Mouse (Mus musculus) c-Kit-positive CD71-positive TER-119-negative erythroid progenitor cells, embryonic 14.5 days (primary cell): Measurements from ENCODE around the gene Slc12a4.

Experiments used
- DNase-seq: peaks from one replicate; pipeline ENCODE4 v3.0.0-alpha.2; 2013; ENCODE audit warnings: low read depth

Slc12a4 gene

DNA sequence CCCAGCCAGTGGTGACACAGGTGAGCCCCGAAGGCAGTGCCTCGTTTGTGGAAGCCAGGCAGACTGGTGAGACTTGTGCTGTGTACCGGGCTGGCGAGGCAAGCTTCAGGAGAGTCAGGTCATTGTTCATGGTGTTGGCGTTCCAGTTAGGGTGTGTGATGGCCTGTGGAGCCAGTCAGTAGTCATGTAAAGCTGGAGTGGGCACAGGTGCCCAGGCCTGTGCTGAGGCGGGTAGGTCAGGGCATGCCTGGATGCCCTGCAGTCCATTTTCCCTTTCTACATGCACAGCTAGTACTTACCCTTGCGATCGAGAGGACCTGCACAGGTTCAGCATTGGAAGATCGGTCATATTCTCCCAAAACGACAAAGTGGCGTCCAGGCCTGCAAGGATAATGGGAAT is 33.4 kb downstream of the Slc12a4 start:
- no peak for DNase-seq

DNA sequence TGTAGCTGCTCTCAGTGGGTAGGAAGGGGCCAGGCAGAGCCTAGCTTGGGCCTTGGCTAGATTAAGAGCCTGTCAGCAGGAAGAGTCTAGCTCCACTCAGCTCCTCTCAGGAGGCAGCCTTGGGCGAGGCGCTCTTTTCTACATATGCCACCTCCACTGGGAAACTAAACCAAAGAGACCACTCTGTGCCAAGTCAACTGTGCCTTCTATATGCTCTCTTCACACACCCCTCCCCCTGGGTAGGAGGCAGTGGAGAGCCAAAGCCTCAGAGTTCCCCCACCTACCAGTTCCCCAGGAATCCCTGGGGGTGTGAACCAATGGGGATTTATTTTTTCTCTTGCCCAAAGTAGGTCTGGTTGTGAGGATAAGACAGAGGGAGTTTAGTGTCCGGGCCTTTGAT is 34.6 kb downstream of the Slc12a4 start:
- no peak for DNase-seq

DNA sequence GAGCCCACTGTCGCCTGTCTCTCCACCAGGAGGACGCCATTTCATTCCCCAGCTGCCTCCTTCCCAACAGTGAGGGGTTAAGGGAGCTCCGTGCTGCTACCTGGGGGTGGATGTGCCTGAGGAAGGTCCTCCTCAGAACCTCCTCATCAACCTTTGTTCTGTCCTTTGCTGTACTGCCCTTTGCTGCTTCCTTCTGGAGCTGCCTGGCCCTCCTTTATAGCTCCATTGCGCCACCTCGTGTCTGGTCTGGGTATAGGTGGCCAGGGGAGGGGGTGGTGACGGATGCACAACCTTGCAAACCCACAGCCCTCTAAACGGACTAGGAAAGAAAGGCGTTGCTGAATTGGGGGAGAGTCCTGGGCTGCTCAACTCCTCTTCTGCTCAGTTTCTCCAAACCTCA is 35.3 kb downstream of the Slc12a4 start:
- DNase-seq = peak; percentile 67

DNA sequence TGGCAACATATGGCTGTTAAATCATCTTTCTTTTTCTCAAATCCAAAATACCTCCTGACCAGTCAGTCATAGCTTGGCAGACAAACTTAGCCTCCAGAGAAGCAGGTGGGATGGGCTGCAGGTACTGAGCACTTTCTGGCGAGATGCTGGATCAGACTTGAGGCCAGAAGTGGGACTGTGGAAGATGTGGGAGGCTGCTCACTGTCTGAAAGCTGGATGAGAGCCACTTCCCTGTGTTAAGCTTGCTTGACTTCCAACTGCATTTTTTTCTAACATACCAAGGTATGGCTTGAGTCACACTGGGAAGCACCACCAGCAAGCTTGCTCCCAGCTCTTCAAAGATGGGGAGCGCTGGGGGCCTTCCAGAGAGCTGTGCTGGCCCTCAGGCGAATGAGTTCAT is 40.8 kb downstream of the Slc12a4 start:
- no peak for DNase-seq

DNA sequence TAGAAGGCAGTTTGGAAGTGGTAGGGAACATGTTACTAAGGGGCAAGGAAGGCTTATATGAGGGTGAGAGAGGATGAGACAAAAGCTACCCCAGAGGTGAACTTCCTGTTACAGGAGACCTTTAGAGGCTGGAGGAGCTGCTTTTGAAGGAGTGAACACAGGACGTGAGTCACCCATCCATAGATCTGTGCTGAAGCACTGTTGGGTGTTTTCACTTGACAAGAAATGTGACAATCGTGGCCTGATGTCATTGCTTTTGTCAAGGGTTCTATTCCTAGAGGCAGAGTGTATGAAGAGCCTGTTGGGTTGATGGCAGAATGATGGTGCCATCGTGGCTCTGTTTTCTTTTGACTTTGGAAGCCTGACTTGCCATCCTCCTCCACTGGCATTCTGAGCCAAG is 46.5 kb downstream of the Slc12a4 start:
- DNase-seq = no peak

DNA sequence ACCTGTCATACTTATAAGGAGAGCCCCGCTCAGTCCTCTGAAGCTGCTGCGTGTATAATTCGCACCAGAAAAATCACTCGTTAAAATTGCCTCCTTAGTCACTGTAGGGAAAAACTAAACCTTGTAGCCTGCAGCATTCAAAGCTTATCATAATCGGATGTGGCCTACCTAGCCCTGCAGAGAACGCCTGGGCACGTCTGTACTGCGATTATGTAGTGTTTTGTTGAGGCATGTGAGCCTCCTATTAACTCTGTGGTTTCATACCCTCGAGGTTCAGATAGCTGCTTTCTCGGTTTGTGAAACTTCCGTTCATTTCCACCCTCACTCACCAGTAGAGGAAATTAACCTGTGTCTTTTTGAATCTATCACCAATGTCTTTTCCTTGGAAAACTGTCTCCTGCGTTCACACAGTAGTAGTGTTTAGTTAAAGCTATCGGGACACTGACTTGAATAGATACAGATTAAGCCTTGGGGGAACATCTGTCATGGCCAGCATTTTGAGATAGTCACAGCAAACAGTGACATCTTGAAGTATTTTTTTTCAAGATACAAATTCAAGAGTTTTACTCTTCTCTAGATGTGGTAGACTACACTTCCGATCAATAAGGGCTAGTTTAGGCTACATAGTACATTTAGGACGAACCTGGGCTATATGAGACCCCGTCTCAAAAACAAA is 64.8 kb downstream of the Slc12a4 start:
- DNase-seq = peak; percentile 54

DNA sequence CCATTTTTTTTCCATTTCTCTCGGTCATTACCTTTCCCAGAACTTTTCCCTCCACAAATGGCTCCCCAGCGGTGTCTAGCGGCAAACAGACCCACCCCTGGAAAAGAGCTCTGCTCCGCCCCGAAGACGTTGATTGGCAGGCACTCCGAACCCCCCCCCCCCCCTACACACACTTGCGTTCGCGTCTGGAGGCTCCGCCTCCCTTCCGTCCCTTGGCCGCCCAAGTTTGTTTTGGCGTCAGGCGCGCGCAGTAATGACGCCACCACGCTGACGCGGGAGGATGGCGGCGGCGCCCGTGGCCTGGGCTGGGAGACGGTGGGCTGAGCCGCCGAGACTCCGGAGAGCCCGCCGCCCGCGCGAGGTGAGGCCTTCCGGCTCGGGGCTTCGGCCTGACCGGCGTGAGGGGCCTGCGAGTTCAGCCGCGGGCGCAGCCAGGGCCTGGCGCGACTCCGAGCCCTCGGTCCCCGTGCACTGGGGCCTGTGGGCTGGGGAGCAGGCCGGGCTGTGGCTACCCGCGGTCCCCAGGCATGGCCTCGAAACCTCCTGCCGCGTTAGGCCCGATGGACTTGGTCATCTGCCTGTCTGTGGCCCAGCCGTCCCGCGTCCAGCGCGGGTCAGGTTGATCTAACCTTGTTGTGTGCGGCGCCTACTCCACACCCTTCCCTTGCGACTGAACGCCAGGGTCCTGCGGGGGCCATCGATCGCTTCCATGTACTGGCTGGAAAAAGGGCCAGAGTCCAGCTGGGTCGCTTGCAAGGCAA is 65.5 kb downstream of the Slc12a4 start, which contains the start of gene Pskh1:
Pskh1 (plus strand) TSS at position 262 of the 761 bp plus-strand sequence.
- peak; percentile 90 for DNase-seq

DNA sequence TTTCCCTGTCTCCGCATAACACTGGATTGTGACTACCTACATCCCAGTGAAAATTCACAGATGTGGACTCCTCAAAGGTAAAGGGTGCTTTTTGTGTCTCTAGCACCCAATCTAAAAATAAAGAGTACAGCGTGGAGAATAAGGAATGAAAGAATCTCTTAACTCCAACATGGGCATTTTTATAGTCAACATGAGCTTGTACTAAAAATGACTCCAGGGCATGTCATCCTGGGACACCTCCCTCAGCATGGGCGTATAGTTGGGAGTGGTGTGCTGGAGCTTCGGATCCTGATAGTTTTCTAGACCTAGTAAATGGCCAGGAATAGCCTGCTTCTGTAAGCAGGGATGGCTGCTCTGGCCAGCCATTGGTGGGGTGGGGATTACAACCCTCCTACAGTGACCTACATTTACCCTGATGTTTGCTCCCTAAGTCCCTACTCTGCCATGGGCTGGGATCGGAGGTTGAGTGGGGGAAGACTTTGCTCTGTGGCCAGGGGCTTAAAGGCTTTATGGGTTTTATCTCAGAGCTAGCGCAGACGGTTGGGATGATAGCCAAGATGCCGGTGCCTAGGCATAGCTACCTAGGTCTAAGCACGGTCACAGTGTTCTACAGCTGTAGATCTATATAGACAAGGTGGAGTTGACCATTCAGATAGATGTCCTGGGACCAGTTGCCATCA is 68.0 kb downstream of the Slc12a4 start:
- no peak for DNase-seq
